Mouse (Mus musculus) megakaryocyte, embryonic 14.5 days (primary cell): ENCODE data around the gene Gm45213. TPM values are rescaled to one million over a fixed set of nuclear protein-coding genes. Genes with fewer than 3 reads are reported as not detected.

Experiments
- H3K27me3 ChIP-seq: replicated peaks from 2 replicates; pipeline ENCODE3; 2012; ENCODE audit warnings: inconsistent platforms
- H3K36me3 ChIP-seq: replicated peaks from 2 replicates; pipeline ENCODE3; 2012; ENCODE audit warnings: low read length, inconsistent platforms, mixed read lengths
- H3K4me1 ChIP-seq: 2 replicates; pipeline ENCODE4 v1.6.1; 2012; ENCODE audit warnings: inconsistent platforms
- H3K4me3 ChIP-seq: replicated peaks from 2 replicates; pipeline ENCODE3; 2012; ENCODE audit warnings: moderate library complexity, mild to moderate bottlenecking, inconsistent platforms
- H3K9me3 ChIP-seq: 2 replicates; pipeline ENCODE4 v1.6.1; 2012; ENCODE audit warnings: inconsistent platforms
- FLI1 ChIP-seq: IDR thresholded peaks from 2 replicates; pipeline ENCODE4 v1.6.1; 2012; ENCODE audit warnings: low read length, inconsistent platforms, mixed read lengths
- GATA1 ChIP-seq: IDR thresholded peaks from 3 replicates; pipeline ENCODE4 v1.6.1; 2012; ENCODE audit warnings: mixed read lengths, low read length, inconsistent platforms, borderline replicate concordance
- polyA plus RNA-seq: library from polyadenylated mRNA; stranded (reverse); fragments of >175 nt; gene quantifications from 2 replicates; pipeline ENCODE4 v1.2.3, GENCODE M21; 2012; ENCODE audit warnings: low replicate concordance; ENCODE audit not compliant: insufficient read depth

Gm45213 gene
- not detected in 2 replicates for polyA plus RNA-seq

DNA sequence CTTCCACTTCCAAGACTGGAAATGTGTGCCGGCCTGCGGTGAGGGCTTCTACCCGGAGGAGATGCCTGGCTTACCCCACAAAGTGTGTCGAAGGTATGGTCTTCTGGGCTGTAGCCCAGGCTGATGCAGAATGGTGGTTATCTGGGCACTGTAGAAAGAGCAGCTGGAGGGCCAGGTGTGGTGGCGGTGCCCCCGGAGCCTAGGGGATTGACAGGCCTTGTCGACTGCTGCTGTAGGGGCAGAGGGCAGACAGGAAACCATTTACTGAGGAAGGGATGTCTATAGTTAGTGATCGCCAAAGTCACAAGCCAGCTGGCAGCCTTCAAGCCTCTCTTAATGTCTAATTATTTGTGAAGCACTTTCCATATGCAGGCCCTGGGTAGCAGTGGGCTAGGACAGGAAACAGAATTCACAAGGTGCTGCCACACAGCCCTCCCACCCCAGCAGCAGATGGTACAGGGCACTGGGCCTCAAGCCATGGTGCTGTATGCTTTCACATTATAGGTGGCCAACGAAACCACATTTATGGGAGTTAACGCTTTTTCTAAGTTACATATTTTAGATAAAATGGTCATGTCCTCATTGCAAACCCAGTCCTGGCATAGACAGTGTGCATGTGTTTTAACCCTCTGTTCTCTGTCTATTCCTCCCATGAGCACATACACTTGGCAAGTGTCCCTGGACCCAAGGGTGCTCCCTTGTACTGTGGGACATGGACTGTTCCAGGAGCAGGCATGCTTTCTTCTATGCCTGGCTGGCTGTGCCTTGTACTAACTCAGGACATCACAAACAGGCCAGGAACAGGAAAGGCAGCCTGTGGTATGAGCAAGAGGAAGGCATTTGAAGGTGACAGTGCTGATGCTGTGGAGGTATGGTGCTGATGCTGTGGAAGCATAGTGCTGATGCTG lies at the start of gene Gm45213:
Gene Gm45213, plus strand, starts transcription at position 51 of the 908 bp plus-strand sequence.
- Histone ChIP-seq H3K27me3 (peaks cover 70% of the 10 kb centered on the region), H3K9me3 (no peaks in the 10 kb centered on the region)
- TF ChIP-seq GATA1 (no peak), FLI1 (no peak)

DNA sequence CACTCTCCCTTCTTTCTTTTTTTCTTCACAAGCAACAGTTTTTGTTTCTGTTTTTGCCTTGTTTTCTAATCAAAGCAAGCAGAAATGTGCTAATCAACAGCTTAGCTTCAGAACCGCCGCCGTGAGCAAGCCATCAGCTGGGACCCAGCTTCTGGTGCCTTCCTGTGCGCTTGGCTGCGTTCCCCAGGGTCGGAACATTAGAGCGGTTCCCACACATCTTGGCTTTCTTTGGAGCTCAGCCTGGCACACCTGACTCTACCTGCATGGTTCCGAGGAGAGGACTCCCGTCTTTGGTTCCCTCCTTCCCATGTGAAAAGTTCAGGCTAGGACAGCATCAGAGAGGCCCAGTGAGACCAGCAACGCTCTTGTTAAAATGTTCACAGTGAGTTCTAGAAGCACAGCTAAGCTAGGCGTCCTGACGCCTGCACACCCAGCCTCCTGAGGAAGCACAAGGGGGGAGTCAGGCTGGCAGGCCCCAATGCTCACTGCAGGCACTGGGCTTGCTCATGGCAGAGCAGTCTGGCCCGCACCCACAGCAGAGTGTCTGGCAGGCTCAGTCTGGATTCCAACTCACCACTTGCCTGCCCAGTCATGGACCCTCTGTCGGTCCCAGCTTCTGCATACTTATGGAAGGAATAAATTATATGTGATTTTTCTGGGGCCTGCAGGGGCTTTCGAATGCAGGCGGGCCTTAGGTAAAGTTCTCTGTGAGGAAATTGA lies 42.2 kb upstream of the Gm45213 start:
- TF ChIP-seq FLI1 (no peak), GATA1 (no peak)
- Histone ChIP-seq H3K27me3 (peaks cover 1% of the 10 kb centered on the region), H3K36me3 (no peaks in the 10 kb centered on the region), H3K9me3 (peaks cover 10% of the 10 kb centered on the region), H3K4me1 (no peaks in the 10 kb centered on the region), H3K4me3 (no peak overlapping the region)

More for the DNA sequence above, at the start of gene Gm45213:
- Histone ChIP-seq H3K36me3 (no peaks in the 10 kb centered on the region), H3K4me1 (peaks cover 12% of the 10 kb centered on the region; the same call in 1 of the 2 replicates), H3K4me3 (peak within 1 kb of the TSS; percentile 30)

DNA sequence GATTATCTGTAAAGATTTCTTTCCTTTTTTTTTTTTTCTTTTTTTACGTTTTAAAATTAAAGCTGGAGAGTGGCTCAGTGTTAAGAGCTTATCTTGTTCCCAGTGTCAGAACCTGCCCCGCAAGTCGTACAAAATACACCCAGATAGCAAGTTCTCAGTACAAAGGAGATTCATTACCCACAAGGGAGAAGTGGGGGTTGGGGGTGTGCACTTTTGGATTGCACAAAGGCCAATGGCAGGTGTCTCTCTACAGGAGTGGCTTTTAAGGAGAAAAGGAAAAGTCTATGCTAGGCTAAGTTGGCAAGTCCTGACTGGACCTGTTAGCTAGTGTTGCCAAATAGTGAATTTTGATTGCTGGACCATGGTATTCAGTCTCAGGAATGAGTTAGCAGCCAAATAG lies 41.6 kb upstream of the Gm45213 start:
- no peaks in the 10 kb centered on the region for H3K4me1 ChIP-seq
- H3K9me3 ChIP-seq: peaks cover 10% of the 10 kb centered on the region
- no peak for TF ChIP-seq FLI1
- no peak overlapping the region for H3K4me3 ChIP-seq
- peaks cover 1% of the 10 kb centered on the region for H3K27me3 ChIP-seq
- no peaks in the 10 kb centered on the region for H3K36me3 ChIP-seq

DNA sequence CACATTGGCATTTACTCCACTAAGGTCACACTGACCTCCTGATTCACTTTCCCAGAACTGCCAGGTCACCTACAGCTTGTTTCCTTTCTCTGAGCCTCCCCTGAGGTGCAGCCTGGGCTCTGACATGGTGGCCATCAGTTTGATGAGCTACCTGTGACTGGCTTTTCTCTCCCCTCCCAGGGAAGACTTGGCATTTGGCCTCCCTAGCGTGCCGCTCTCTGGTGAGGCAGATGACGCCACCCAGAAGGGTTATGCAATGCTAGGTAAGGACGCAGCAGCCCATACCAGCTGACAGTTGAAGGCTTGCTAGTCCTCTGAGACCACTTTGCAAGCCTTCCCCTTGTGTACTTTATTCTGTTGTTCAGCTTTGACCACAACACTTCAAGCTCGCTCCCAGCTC lies 40.0 kb upstream of the Gm45213 start:
- Histone ChIP-seq H3K36me3 (no peaks in the 10 kb centered on the region), H3K9me3 (peaks cover 5% of the 10 kb centered on the region), H3K4me3 (no peak overlapping the region), H3K27me3 (peaks cover 1% of the 10 kb centered on the region), H3K4me1 (no peaks in the 10 kb centered on the region)
- TF ChIP-seq GATA1 (no peak), FLI1 (no peak)

DNA sequence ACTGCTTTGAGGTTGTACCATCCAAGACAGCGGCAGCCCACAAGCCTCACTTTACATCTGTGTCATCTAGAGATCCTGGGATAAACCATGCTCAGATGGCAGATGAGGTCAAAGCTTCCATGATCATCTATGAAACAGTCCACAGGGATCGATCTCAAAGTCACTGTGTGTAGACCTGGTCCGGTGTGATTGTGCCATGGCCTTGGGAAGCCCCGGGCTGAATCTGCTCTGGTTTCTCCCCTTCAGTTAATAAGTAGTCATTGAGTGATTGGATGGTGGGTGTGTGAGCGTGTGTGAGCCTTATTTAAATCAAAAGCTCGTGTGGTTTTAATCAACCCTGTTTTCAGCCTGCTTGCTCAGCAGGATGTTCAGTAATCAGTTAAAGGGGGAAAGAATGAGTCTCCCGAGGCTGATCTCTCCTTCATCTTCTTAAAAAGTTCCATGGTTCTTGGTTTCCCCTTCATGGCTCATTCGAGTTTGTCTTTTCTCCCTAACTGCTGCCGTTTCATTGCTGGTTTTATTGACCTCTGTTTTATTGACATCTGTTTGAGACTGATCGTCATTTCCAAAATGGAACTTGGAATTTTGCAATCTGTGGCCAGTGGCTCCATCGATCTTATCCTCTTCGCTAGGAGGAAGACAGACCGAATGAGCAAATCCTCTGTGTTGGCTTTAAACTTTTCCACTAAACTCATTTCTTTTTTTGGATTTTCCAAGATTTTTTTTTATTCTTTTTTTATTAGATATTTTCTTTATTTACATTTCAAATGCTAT lies 39.4 kb upstream of the Gm45213 start:
- Histone ChIP-seq H3K36me3 (no peaks in the 10 kb centered on the region), H3K4me3 (no peak overlapping the region), H3K9me3 (peaks cover 5% of the 10 kb centered on the region), H3K4me1 (no peaks in the 10 kb centered on the region), H3K27me3 (peaks cover 1% of the 10 kb centered on the region)
- TF ChIP-seq GATA1: no peak
- no peak for TF ChIP-seq FLI1

DNA sequence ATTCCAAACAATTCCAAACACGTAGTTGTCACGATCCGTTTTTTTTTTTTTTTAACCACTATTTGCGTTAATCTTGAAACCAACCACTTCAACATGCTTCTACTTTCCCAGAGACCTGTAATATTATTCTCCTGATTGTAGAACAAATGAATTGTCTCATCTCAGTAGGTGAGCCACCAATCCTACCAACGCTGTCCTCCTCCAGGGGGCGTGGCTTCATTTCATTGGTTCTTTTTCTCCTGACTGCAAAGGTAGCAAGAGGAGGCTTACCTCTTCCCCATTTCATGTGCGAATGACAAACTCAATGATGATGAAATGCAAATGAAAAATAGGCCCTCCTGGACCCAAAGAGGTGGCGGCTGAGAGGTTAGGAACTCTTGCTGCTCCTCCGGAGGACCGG lies 38.3 kb upstream of the Gm45213 start:
- H3K27me3 ChIP-seq: peaks cover 1% of the 10 kb centered on the region

DNA sequence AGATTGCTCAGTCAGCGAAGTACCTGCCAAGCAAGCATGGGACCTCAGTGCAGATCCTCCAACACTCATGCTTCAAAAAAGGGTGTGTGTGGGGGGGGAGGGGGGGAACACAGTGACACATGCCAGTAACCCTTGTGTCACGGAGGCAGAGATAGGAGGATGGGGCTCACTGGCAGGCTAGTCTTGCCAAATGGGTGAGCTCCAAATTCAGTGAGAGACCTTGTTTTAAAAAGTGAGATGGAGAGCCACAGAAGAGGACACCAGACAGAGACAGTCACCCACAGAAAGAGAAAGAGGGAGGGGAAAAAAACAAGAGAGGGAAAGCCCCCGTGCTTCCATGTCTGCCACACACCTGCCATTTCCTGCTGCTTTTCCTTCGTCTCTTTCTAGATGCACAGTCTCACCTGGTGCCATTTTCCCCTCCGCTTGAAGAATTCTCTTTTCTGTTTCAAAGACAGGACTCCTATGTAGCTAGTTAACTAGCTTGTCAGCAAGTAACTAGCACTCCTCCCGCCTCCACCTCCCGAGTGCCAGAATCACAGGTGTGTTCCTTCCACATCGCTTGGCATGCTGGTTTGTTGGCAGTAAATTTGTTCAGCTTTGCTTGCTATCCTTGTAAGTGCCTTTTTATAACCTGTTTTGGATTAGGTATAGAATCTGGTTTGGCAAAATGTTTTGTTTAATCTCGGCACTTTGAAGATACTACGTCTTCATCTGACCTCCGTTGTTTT lies 35.1 kb upstream of the Gm45213 start:
- no peaks in the 10 kb centered on the region for H3K9me3 ChIP-seq
- no peak overlapping the region for H3K4me3 ChIP-seq
- TF ChIP-seq GATA1 (no peak), FLI1 (no peak)
- no peaks in the 10 kb centered on the region for H3K4me1 ChIP-seq
- no peaks in the 10 kb centered on the region for H3K36me3 ChIP-seq
- peaks cover 5% of the 10 kb centered on the region for H3K27me3 ChIP-seq

More for the DNA sequence above, 38.3 kb upstream of the Gm45213 start:
- TF ChIP-seq FLI1 (no peak), GATA1 (no peak)
- Histone ChIP-seq H3K4me3 (no peak overlapping the region), H3K36me3 (no peaks in the 10 kb centered on the region), H3K4me1 (no peaks in the 10 kb centered on the region), H3K9me3 (no peaks in the 10 kb centered on the region)

DNA sequence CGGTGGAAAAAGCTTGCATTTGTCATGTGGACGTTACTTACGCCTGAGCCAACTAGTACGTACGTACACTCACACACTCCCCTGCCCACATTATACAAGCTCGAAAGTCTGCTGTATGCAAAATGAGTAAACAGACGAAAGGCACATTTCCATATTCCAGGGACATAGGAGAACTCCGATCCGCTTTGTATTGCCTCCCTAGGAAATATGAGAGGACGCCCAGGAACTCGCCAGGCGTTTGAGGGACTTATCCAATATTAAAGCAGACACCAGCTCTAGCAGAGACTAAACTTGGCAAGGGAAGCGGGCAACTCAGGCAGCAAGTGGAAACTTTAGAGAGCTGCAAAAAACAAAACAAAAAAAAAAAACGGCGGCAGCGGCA lies 34.5 kb upstream of the Gm45213 start:
- H3K27me3 ChIP-seq: peaks cover 4% of the 10 kb centered on the region
- no peak overlapping the region for H3K4me3 ChIP-seq
- no peaks in the 10 kb centered on the region for H3K36me3 ChIP-seq
- H3K9me3 ChIP-seq: no peaks in the 10 kb centered on the region
- TF ChIP-seq GATA1 (no peak), FLI1 (no peak)
- H3K4me1 ChIP-seq: no peaks in the 10 kb centered on the region

DNA sequence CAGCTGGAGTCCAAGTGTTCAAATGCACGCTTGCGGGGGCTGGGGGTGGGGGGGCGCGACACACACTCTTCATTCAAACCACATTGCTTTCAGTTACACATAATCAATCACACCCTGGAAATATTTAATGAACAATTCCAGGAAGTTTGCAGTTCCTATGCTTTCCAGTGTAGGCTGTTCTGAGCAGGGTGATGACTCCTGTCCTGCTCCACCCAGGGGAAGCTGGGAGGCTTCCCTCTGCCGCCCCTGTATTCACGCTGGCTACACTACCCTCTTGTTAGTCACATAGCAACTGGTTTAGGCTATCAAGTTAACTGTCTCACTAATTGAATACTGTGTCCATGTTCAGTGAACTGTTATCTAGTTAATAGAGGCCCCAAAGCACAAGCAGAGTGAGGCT lies 32.9 kb upstream of the Gm45213 start:
- peaks cover 4% of the 10 kb centered on the region for H3K27me3 ChIP-seq
- no peaks in the 10 kb centered on the region for H3K4me1 ChIP-seq
- H3K36me3 ChIP-seq: no peaks in the 10 kb centered on the region
- TF ChIP-seq FLI1: no peak
- no peak for TF ChIP-seq GATA1
- no peak overlapping the region for H3K4me3 ChIP-seq
- H3K9me3 ChIP-seq: no peaks in the 10 kb centered on the region
